Mouse (Mus musculus) liver, embryonic 16.5 days (tissue): ENCODE measurements around the gene Strip1. TPM values are rescaled to one million over a fixed set of nuclear protein-coding genes. Genes with fewer than 3 reads are reported as not detected.

Source experiments
- ATAC-seq: fragments of 200-750 bp; cut with Nextera tagmentation; 2 replicates; pipeline ENCODE4 v1.8.0; 2017; ENCODE audit warnings: low read depth, mild to moderate bottlenecking, moderate number of reproducible peaks, moderate library complexity
- H3K27ac ChIP-seq: fragments of 300-500 bp; sonication (generic); 2 replicates; pipeline ENCODE4 v1.5.1; 2014; ENCODE audit warnings: mild to moderate bottlenecking, low read length
- H3K27me3 ChIP-seq: fragments of 300-500 bp; sonication (generic); 2 replicates; pipeline ENCODE4 v1.6.1; 2014; ENCODE audit warnings: low read depth, low read length, mixed read lengths; ENCODE audit not compliant: control insufficient read depth, insufficient read depth
- H3K36me3 ChIP-seq: fragments of 300-500 bp; sonication (generic); 2 replicates; pipeline ENCODE4 v1.6.1; 2014; ENCODE audit warnings: mild to moderate bottlenecking; ENCODE audit not compliant: control insufficient read depth, insufficient read depth
- H3K4me1 ChIP-seq: fragments of 300-500 bp; sonication (generic); 2 replicates; pipeline ENCODE4 v1.6.1; 2014; ENCODE audit warnings: low read depth, low read length, mixed read lengths; ENCODE audit not compliant: control insufficient read depth
- H3K4me2 ChIP-seq: fragments of 300-500 bp; sonication (generic); 2 replicates; pipeline ENCODE4 v1.6.1; 2014; ENCODE audit warnings: low read depth, low read length, mixed read lengths
- H3K4me3 ChIP-seq: fragments of 300-500 bp; sonication (generic); 2 replicates; pipeline ENCODE4 v1.5.1; 2014; ENCODE audit warnings: low read depth, mild to moderate bottlenecking, low read length
- H3K9ac ChIP-seq: fragments of 300-500 bp; sonication (generic); 2 replicates; pipeline ENCODE4 v1.6.1; 2014; ENCODE audit warnings: low read depth, low read length
- H3K9me3 ChIP-seq: fragments of 300-500 bp; sonication (generic); replicated peaks from 2 replicates; pipeline ENCODE4 v1.6.1; 2016; ENCODE audit warnings: low read length; ENCODE audit not compliant: control insufficient read depth
- WGBS: fragments of 180-500 bp; shearing (Covaris S2); extraction: QIAGEN DNeasy Blood & Tissue Kit; methylation state at CpG from one replicate; pipeline ENCODE4 v1.1.7; 2014; ENCODE audit not compliant: insufficient replicate concordance; 5-methylcytosine and 5-hydroxymethylcytosine counted together
- polyA plus RNA-seq: library from polyadenylated mRNA; unstranded; fragments of >200 nt; fragmentation: Nextera tagmentation; extraction: Ambion mirVana; gene quantifications from 2 replicates; pipeline ENCODE4 v1.2.1, GENCODE M21; 2015

Strip1 gene
- polyA plus RNA-seq, 1 experiment from 2014 or later = 8.7 TPM

DNA sequence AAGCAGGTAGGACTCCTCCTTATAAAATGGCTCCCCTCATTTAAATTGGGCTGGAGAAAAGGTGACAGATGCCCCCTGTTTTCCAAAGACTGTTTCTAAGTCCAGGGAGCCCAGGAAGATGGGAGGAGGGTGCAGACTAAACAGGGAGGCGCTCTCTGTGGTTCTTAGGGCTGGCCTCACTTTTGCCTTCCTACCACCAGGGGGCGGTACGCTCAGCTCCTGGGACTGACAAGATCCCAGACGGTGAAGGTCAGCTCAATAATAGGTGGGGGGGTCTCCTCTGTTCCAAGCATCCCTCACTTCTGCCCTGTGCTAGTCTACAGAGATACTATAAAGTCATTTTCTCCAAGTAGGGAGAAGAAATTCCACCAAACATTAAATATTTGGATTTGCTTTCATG, 26.2 kb downstream of the Strip1 start:
- no peak overlapping the region for H3K27ac ChIP-seq
- WGBS = 6% methylated on average over 4 of the region's 4 CpGs
- no peak for ATAC-seq

DNA sequence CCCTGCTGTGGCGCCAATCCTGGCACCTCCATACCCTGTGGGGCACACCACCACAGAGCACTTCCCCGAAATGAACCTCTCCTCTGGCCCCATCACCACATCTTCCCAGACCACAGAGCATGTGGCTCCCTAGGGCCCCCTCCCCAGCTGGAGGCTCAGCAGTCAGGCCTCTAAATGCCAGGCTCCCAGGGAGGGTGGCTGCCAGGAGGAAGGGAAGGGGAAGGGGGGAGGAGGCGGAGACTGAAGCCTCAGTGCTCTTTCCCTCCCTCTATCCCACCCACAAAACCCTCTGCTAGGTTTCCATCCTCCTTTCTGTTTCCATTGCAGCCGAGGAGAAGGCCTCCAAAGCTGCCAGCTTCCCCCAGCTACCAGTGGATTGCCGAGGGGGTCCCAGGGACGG, 31.4 kb downstream of the Strip1 start:
- no peak for ATAC-seq
- no peak overlapping the region for H3K27ac ChIP-seq
- no peak overlapping the region for H3K9ac ChIP-seq
- H3K4me1 ChIP-seq = no peaks in the 10 kb centered on the region; the same call in 1 of the 2 replicates
- no peak overlapping the region for H3K4me2 ChIP-seq
- no peaks in the 10 kb centered on the region for H3K36me3 ChIP-seq
- H3K27me3 ChIP-seq = peaks cover 60% of the 10 kb centered on the region
- 30% methylated on average over 6 of the region's 6 CpGs for WGBS
- H3K4me3 ChIP-seq = no peak overlapping the region
- H3K9me3 ChIP-seq = no peaks in the 10 kb centered on the region

More for the DNA sequence above, 26.2 kb downstream of the Strip1 start:
- Histone ChIP-seq H3K9me3 (no peaks in the 10 kb centered on the region), H3K27me3 (peaks cover 9% of the 10 kb centered on the region), H3K4me2 (no peak overlapping the region), H3K4me1 (peaks cover 8% of the 10 kb centered on the region; the same call in 1 of the 2 replicates), H3K36me3 (no peaks in the 10 kb centered on the region), H3K9ac (no peak overlapping the region), H3K4me3 (no peak overlapping the region)

DNA sequence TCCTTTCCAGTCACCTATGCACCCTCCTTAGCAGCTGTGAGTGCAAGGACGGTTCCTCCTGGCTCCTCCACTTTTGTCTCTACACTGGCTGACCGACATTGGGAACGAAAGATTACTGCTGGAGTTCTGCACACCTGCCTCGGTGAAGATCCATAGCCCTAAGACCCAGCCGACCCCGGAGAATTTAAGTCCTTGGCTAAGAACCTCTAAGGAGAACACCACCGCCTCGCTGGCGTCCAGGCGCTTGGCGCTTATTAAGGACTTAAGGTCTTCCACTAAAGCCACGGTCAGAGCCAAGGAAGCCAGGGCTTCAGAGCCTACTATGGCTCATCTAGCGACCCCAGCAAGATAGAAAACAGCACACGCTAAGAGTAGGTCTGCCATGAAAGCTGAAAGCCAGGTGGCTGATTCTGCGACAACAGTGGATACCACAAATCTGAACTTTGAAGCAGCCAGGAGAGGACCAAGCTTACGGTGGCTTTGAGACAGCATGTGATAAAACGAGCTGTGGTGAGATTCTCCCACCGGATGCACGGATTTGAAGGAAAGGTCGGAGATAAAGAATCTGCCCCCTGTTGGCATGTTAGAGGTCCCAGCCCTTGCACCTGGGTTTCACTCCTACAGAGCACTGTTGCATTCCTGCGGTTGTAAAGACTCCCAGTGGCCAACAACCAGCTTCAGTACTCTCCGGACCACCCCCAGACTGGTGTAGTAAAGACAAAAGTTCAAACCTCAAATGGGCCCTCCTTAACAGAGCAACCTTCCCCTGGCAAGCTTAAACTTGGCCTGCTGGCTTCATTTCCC, 33.7 kb downstream of the Strip1 start:
- no peak overlapping the region for H3K4me2 ChIP-seq
- ATAC-seq = no peak
- no peaks in the 10 kb centered on the region; the same call in 1 of the 2 replicates for H3K4me1 ChIP-seq
- WGBS = 8% methylated on average over 22 of the region's 22 CpGs
- no peak overlapping the region for H3K4me3 ChIP-seq
- H3K27ac ChIP-seq = no peak overlapping the region
- no peaks in the 10 kb centered on the region for H3K36me3 ChIP-seq
- H3K9me3 ChIP-seq = no peaks in the 10 kb centered on the region
- no peak overlapping the region for H3K9ac ChIP-seq
- H3K27me3 ChIP-seq = peaks cover 84% of the 10 kb centered on the region

DNA sequence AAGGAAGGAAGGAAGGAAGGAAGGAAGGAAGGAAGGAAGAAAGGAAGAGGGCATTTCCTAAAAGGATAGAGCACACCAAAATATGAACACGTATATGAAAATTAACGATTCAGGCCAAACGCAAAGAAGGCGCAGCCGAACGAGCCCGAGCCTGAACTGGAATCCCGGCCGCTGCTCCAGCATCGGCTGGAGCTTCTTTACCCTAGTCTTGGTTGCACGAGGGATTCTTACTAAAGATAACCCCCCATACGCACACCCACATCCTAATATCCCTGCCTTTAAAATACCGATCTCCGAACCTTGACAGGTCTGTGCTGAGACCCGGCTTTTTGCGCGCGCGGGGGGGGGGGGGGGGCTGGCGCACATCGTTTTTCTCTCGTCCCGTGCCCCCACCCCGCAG, 34.4 kb downstream of the Strip1 start:
- Histone ChIP-seq H3K9me3 (no peaks in the 10 kb centered on the region), H3K9ac (no peak overlapping the region), H3K27ac (no peak overlapping the region), H3K36me3 (no peaks in the 10 kb centered on the region), H3K4me2 (no peak overlapping the region), H3K4me1 (no peaks in the 10 kb centered on the region; the same call in 1 of the 2 replicates), H3K27me3 (peaks cover 88% of the 10 kb centered on the region), H3K4me3 (no peak overlapping the region)
- 3% methylated on average over 22 of the region's 24 CpGs for WGBS
- no peak for ATAC-seq

DNA sequence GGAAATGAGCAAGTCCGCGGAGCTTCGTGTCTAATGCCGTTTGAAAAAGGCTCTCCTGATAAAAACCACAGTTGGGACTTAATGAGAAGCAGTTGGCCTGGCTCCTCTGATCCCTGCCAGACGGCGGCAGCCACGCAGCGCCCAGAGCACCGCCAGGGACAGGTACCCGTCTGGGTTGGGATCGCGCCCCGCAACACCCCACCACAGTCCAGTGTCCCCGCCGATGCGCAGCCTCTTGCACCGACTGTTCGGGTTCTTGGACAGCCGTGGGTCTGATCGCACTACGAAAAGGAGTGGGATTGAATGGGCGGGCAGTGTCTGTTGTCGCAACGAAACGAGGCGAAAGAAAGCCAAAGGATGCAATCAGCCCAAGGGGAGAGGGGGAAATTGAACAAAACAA, 34.9 kb downstream of the Strip1 start:
- no peak for ATAC-seq
- Histone ChIP-seq H3K36me3 (no peaks in the 10 kb centered on the region), H3K27ac (no peak overlapping the region), H3K9ac (no peak overlapping the region), H3K27me3 (peaks cover 91% of the 10 kb centered on the region), H3K4me3 (no peak overlapping the region), H3K9me3 (no peaks in the 10 kb centered on the region), H3K4me1 (no peaks in the 10 kb centered on the region; the same call in 1 of the 2 replicates), H3K4me2 (no peak overlapping the region)
- WGBS = 2% methylated on average over 26 of the region's 26 CpGs

DNA sequence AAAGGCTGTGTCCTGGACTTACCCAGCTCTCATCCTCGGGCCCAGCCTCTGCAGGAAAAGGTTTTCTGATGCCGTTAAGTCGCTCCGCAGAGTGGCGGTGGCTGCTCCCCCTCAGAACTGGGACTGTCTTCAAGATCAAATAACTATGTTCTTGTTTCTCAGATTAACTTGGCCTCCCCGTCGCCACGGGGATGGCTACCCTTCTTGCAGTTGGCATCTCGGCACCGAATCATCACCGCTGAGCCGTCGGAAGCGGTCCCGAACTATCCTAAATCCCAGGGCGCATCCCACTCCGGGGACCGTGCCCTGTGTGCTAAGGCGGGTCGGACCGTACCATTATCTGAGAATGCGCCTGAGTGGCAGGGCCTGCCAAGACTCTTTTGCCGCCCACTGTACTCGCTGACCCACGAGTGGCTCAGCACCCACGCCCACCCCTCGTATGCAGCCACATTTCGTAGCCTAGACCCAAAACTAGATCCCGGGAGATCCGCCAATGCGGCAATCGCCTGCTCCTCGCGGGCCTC, 35.5 kb downstream of the Strip1 start:
- WGBS = 2% methylated on average over 34 of the region's 34 CpGs
- Histone ChIP-seq H3K9ac (no peak overlapping the region), H3K36me3 (no peaks in the 10 kb centered on the region), H3K27me3 (peaks cover 92% of the 10 kb centered on the region), H3K4me2 (no peak overlapping the region), H3K4me3 (no peak overlapping the region), H3K4me1 (no peaks in the 10 kb centered on the region; the same call in 1 of the 2 replicates), H3K9me3 (no peaks in the 10 kb centered on the region), H3K27ac (no peak overlapping the region)
- ATAC-seq = no peak

DNA sequence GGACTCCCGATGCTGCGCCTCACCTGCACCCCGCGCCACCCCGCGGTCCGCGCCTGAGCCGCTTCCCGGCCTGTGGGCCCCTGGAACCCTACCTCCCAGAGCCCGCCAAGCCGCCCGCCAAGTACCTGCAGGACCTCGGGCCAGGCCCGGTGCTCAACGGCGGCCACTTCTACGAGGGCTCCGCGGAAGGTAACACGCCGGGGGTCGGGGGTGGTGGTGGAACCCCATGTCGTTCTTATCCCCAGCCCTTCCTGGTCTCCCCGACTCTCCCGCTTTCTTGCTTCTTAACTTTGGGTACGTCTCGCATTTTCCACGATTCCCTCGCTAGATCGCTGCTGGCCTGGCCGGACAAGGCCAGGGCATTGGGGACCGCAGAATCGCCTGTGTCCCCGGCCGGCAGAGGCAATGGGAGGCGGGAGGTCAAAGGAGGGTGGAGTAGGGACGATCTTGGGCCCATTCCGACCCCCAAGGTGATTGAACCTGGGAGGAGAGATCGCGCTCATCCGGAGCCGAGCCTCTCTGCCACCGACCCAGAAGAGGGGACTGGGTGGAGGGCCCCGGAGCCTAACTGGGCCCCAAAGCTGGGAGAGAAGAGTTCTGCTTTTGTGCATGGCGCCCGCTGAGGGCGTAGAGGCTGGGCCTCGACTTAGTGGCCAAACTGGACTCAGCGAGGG, 36.1 kb downstream of the Strip1 start:
- ATAC-seq = no peak
- H3K4me1 ChIP-seq = no peaks in the 10 kb centered on the region; the same call in 1 of the 2 replicates
- H3K4me3 ChIP-seq = peak overlapping the region; percentile 30

DNA sequence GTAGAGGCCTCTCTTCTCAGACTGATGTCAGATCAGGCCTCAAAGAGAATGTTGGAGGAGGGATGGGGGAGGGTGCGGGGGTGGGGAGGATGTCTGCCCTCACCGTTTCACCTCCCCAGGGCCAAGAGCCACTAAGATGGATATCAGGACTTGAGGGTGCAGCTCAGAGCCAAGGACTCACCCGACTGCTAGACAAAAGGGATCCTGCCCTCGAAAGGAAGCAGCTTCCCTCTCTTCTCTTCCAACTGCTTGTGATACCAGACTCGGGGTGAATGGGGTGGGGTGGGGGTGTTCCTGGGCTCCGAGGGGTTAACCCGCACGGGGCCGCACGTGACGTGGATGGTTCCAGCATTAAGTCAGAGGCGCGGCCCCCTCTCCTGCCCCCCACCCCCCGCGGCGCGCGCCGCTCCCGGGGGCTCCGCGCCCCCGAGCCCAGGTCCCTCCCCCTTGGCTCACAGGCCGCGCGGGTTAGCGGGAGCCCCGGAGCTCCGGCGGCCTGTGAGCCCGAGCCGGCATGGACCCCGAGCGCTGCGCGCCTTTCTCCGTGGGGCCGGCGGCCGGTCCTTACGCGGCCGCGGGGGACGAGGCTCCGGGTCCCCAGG, 36.7 kb downstream of the Strip1 start, which contains the start of gene Alx3:
Gene Alx3, plus strand, starts transcription at position 370 of the 602 bp plus-strand sequence.
- no peak; the same call in 1 of the 2 replicates for ATAC-seq
- H3K4me2 ChIP-seq = peak within 1 kb of the TSS; percentile 30
- H3K36me3 ChIP-seq = no peaks in the 10 kb centered on the region
- no peaks in the 10 kb centered on the region; the same call in 1 of the 2 replicates for H3K4me1 ChIP-seq
- no peaks in the 10 kb centered on the region for H3K9me3 ChIP-seq
- H3K27ac ChIP-seq = no peak within 1 kb of the TSS
- WGBS = 3% methylated on average over 23 of the region's 46 CpGs
- peaks cover 87% of the 10 kb centered on the region for H3K27me3 ChIP-seq
- H3K9ac ChIP-seq = no peak within 1 kb of the TSS
- H3K4me3 ChIP-seq = peak within 1 kb of the TSS; percentile 30

More for the DNA sequence above, 36.1 kb downstream of the Strip1 start:
- peaks cover 92% of the 10 kb centered on the region for H3K27me3 ChIP-seq
- H3K9ac ChIP-seq = no peak overlapping the region
- peak overlapping the region; percentile 30 for H3K4me2 ChIP-seq
- 2% methylated on average over 50 of the region's 50 CpGs for WGBS
- no peak overlapping the region for H3K27ac ChIP-seq
- no peaks in the 10 kb centered on the region for H3K9me3 ChIP-seq
- no peaks in the 10 kb centered on the region for H3K36me3 ChIP-seq
